In genomic region chr3:100568443-100569390, GRCm38 (mm10) we compare ENCODE assay signal across 7 mouse cellular contexts.
DNase-seq lines count a peak whose midpoint lies in the region; ATAC-seq and TF ChIP-seq lines count a peak whose summit lies in the region.

No protein-coding gene starts in this region.

- ATAC-seq in Patski = no peak
- ATAC-seq in forebrain, postnatal 0 days = peak; percentile 29
- ATAC-seq in neural tube, embryonic 14.5 days (ENCODE audit: low read depth) = peak; percentile 34

- H3K4me1 ChIP-seq in lung, adult 2 months (ENCODE audit: control insufficient read depth, insufficient read depth, low read length) = no peaks in the 10 kb centered on the region
- H3K4me1 ChIP-seq in forebrain, postnatal 0 days (ENCODE audit: insufficient read depth) = no peaks in the 10 kb centered on the region
- no peaks in the 10 kb centered on the region for H3K4me1 ChIP-seq in neural tube, embryonic 14.5 days (ENCODE audit: control insufficient read depth, insufficient read depth, low read length)

- TF ChIP-seq POLR2A in lung, adult 2 months (IDR thresholded peaks at IDR 0.05; ENCODE audit: borderline replicate concordance, extremely low read depth, low read depth, low read length) = no peak

- H3K9me3 ChIP-seq in forebrain, postnatal 0 days (ENCODE audit: low read length) = no peaks in the 10 kb centered on the region
- no peaks in the 10 kb centered on the region for H3K9me3 ChIP-seq in neural tube, embryonic 14.5 days (ENCODE audit: control insufficient read depth, low read length)

- no peak overlapping the region for H3K27ac ChIP-seq in forebrain, postnatal 0 days (ENCODE audit: low read depth, low read length)
- H3K27ac ChIP-seq in neural tube, embryonic 14.5 days (ENCODE audit: low read depth, low read length) = no peak overlapping the region

- no peak for DNase-seq in lung, adult 2 months
- no peak for DNase-seq in lung, postnatal 10 days
- no peak for DNase-seq in Patski (ENCODE audit: low read depth, low spot score)
- peak; percentile 17 for DNase-seq in forebrain, postnatal 0 days
- DNase-seq in MN1 (ENCODE audit: low spot score) = no peak
- no peak for DNase-seq in adrenal gland, adult 18-20 months (ENCODE audit: low spot score in 2 of 2)

- H3K4me3 ChIP-seq in lung, adult 2 months (replicated peaks; ENCODE audit: extremely low read depth, low read depth, low read length) = no peak overlapping the region
- no peak overlapping the region for H3K4me3 ChIP-seq in forebrain, postnatal 0 days (ENCODE audit: low read depth, low read length)
- H3K4me3 ChIP-seq in neural tube, embryonic 14.5 days (ENCODE audit: low read depth, low read length) = no peak overlapping the region

- POLR2A ChIA-PET in Patski (lab: Charles Lee) = interaction anchor here (0.8 kb wide), 1 partner anchor 339 kb away, joined by 7 read pairs; no protein-coding TSS in a partner anchor

- no peak overlapping the region for H3K9ac ChIP-seq in forebrain, postnatal 0 days
- H3K9ac ChIP-seq in neural tube, embryonic 14.5 days (replicated peaks; ENCODE audit: low read depth, low read length) = no peak overlapping the region

- CTCF ChIA-PET in Patski (lab: Charles Lee) = interaction anchor here (0.9 to 10.6 kb wide), 14 partner anchors 9 to 368 kb away, joined by 3 to 71 read pairs (median 4); partner anchors contain the start of gene Tent5c

- H3K36me3 ChIP-seq in forebrain, postnatal 0 days (ENCODE audit: insufficient read depth) = peaks cover 9% of the 10 kb centered on the region; the same call in 1 of the 2 replicates
- H3K36me3 ChIP-seq in neural tube, embryonic 14.5 days (ENCODE audit: control insufficient read depth, insufficient read depth, low read length) = peaks cover 3% of the 10 kb centered on the region; the same call in 1 of the 2 replicates

- H3K27me3 ChIP-seq in Patski = no peaks in the 10 kb centered on the region
- no peaks in the 10 kb centered on the region for H3K27me3 ChIP-seq in forebrain, postnatal 0 days (ENCODE audit: insufficient read depth, low read length)
- no peaks in the 10 kb centered on the region for H3K27me3 ChIP-seq in neural tube, embryonic 14.5 days (ENCODE audit: control insufficient read depth, insufficient read depth, low read length)

- in situ Hi-C loops in Patski (cut with MboI; ENCODE audit: low pct_unique_long_range_greater_than_20kb) = no loop called here

- TF ChIP-seq CTCF in lung, adult 2 months (IDR thresholded peaks at IDR 0.05; ENCODE audit: insufficient read depth, low read length) = peak; percentile 45; the same call in 1 of the 2 replicates
- TF ChIP-seq CTCF in Patski (IDR thresholded peaks at IDR 0.05) = peak; percentile 84
- peak; percentile 65 for TF ChIP-seq CTCF in forebrain, postnatal 0 days (IDR thresholded peaks at IDR 0.05; ENCODE audit: low read depth)

- 82% methylated on average over 13 of the region's 13 CpGs for WGBS in lung, adult 2 months
- 84% methylated on average over 13 of the region's 13 CpGs for WGBS in forebrain, postnatal 0 days
- WGBS in neural tube, embryonic 14.5 days = 87% methylated on average over 13 of the region's 13 CpGs

- H3K4me2 ChIP-seq in forebrain, postnatal 0 days (ENCODE audit: low read depth) = no peak overlapping the region
- no peak overlapping the region for H3K4me2 ChIP-seq in neural tube, embryonic 14.5 days (ENCODE audit: low read depth, low read length)
